Mouse (Mus musculus): ENCODE data around the gene Rrad.

Gene Rrad

GRCm38 (mm10) chr8:104630981-104631663 lies at the start of gene Rrad:
Rrad (minus strand) TSS chr8:104631327.
- 3% methylated on average over 19 of the region's 28 CpGs for WGBS

DNA sequence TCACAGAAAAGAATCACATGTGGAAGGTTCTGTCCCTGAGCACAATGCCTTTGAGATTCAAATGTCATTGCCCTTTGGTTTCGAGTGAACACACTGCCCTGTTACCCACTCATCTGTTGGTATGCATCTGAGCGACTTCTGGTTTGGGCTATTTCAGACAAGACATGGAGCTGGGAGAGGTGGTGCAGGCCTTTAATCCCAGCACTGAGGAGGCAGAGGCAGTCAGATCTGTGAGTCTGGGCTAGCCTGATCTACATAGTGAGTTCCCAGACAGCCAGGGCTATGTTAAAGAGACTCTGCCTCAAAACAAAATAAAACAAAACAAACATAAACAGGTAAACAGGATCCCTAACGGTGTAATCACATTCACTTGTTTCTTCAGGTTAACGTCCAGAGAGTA lies 24.5 kb upstream of the Rrad start:
- WGBS, result 79% methylated on average over 4 of the region's 4 CpGs

- WGBS, result under 1% methylated on average over 3 of the region's 3 CpGs
Measured at GRCm38 (mm10) chr8:104654984-104655383, 23.9 kb upstream of the Rrad start.

DNA sequence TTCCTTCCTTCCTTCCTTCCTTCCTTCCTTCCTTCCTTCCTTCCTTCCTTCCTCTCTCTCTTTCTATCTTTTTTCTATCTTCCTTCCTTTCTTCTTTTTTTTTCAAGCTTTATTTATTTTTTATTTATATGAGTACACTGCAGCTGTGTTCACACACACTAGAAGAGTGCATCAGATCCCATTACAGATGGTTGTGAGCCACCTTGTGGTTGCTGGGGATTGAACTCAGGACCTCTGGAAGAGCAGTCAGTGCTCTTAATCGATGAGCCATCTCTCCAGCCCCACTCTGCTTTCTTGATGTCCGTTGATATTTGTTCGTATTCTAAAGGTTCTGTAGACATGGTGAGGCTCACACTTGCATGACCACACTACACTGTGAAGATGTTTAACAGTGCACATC lies 13.1 kb upstream of the Rrad start:
- 74% methylated on average over 3 of the region's 3 CpGs for whole genome bisulfite sequencing

DNA sequence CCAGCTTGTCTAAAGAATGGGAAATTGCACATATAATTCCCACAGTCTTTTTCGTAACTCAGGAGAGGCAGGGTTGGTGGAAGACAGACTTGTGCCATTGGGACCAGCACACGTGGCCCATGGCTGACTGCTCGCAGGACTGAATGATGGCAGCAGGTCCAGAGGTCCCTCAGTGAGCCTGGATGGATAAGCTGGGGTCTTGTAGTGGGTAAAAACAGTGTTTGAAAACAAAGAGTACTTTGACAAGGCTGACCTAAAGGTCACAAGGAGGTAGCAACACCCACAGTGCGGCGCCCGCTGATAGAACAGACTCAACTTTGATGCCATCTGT lies 11.2 kb upstream of the Rrad start:
- WGBS, result 72% methylated on average over 6 of the region's 6 CpGs

DNA sequence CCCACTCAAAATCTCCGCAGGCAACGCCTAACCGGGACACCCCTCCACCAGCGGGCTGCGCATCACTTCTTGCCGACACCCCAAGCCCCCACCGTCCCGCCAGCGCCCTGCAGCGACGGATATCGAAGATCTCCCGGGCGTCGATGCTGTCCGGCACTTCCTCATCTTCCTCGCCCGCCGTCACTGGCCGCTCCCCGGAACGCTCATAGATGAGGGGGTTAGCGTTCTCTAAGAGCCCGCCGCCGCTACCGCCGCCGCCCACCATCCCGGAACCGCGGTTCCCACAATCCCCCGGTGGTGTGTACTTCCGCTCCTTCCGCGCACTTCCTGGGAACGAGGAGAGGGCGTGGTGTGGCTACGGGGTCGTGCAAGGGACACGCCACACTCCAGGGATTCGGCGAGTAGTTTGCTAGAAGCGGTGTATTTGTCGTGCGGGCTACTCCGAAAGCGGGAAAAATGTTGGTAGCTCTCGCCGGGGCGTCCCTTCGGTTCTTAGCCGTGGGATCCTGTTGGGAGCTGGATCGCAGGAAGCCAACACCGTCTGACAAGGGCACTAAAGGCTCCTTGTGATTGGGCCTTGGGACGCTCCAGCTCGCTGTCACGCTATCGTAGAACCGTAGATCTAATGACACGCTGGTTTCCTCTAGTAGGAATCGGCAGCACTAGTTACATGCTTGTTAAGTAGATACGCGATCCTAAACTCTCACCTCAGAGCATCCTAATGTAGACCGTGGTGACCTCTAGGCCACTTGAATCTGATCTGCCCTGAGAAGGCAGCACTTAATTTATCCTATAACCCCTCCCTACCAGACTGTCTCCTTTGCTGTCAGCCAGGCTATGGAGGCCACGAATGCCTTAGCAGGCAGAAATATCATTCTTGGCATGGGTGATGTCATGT lies 10.5 kb upstream of the Rrad start, which contains the start of gene Ciao2b:
Gene Ciao2b, minus strand, starts transcription at position 540 of the 898 bp plus-strand sequence.
- WGBS, result under 1% methylated on average over 66 of the region's 66 CpGs

- WGBS, result 11% methylated on average over 25 of the region's 25 CpGs
Measured at GRCm38 (mm10) chr8:104640831-104641370, 9.8 kb upstream of the Rrad start.

DNA sequence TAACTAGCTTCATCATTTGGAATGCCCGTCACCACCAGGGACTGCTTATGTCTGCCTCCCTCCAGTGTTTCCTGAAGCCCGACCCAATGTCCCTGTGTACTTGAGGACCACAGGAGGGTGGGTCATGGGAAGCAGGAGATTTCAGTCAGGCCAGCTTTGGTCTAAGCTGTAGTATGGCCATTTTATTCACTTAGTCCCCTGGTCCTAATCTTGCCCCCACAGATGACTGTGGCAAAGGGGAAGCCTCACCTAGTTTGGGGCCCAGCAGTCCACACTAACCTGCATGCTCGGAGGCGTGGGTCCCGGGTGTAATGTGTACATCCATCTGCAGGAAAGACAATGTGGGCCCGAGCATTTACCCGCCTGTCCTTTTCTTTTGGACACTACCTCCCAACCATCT lies 9.1 kb upstream of the Rrad start:
- 85% methylated on average over 7 of the region's 7 CpGs for WGBS

DNA sequence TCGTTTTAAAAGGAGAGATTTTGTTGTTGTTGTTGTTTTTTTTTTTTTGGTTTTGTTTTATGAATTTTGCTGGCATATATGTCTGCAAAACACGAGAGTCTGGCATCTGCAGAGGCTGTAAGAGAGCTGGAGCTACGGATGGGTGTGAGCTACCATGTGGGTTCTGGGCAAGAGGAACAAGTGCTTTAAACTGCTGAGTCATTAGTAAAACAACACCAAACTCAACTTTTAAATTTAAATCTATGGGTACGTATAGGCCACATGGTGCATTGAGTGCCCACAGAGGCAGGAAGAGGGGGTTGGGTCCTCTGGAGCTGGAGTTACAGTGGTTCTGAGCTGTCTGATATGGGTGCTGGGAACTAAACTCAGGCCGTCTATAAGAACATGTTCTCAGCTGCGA lies 6.9 kb upstream of the Rrad start:
- WGBS, result 69% methylated on average over 6 of the region's 6 CpGs

DNA sequence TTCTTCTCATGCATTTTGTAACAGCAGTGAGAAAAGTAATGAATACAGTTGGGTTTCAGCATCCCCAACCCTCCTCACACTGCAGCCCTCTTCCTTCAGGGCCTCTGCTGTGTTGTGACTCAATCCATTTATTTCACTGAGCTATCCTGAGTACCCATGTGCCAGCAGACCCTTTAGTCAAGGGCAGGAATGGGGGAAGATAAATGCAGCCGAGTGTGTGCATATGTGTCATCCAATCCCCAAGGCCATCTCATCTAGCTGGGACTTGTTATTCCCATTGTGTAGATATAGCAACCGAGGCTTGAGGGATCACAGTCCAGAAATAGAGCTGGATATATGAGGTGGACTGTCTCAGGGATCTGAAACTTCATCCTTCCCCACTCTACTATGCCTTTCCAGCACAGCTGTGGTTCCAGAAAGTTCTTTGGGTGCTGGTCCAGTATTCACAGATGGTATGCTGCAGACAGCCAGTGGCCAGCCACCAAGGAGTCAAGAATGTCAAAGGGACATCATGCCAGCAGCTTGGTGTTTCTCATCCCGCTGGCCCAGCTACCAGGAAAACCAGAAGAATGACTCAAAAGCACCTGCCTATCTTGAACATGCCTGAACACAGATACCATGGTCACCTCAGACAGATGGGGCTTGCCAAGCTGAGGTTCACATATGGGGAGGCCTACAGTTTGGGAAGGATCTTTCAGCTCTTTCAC lies 4.0 kb upstream of the Rrad start:
- 89% methylated on average over 3 of the region's 3 CpGs for WGBS

- 81% methylated on average over 9 of the region's 9 CpGs for WGBS
Measured at GRCm38 (mm10) chr8:104633156-104633744, 2.1 kb upstream of the Rrad start.

DNA sequence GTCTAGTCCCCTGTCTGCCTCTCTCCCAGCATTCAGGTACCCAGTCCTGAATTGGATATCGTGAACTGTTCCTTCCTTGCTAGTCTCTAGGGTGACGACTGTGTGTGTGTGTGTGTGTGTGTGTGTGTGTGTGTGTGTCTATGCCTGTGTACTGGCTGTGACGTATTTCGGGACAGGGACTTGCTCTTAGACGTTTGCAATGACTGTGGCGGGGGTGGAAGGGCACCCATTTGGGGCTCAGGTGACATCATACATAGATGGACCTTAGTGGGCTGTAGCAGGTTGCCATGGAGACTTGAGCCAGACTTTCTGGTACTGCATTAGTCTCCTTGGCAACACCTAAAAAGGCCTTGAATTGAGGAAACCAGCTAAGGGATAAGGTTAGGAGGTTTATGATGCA lies 1.4 kb upstream of the Rrad start:
- WGBS, result 61% methylated on average over 6 of the region's 6 CpGs

- 27% methylated on average over 5 of the region's 5 CpGs for WGBS
Measured at GRCm38 (mm10) chr8:104631975-104632374, 848 bp upstream of the Rrad start.

GRCm38 (mm10) chr8:104630574-104630973 lies 553 bp downstream of the Rrad start:
- 4% methylated on average over 36 of the region's 36 CpGs for WGBS

- 29% methylated on average over 8 of the region's 8 CpGs for WGBS
Measured at GRCm38 (mm10) chr8:104630111-104630479, 1.0 kb downstream of the Rrad start.

DNA sequence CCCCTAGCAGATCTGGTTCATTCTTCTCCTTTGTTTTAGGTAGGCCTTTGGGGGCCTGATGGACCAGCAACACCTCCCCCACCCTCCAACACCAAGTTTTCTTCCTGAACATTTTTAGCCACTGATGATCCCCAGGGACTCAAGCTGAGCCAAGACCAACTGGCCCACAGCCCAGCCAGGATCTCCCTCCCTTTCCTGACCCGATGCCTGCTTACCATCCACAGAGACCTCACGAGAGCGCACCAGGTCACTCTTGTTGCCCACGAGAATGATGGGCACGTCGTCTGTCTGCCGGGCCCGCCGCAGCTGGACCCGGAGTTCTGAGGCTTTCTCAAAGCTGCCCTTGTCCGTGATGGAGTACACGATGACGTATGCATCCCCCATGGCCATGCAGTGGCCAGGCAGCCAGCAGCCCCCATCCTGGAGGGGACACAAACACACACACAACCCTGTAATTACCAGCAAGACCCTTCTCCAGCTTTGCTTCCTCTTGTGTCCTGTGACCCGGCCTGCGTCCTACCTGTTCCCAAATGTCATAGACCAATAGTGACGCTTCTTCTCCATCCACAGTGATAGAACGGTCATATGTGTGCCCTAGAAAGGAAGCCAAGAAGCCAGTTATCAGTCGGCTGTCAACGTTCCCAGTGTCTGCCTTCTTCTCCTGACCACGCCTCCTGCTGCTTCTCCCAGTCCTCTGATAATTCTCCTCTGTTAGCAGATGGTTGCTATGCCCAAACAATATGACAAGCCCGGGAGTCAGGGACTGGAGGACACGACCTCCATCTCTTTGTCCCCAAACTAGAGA lies 1.6 kb downstream of the Rrad start:
- 67% methylated on average over 22 of the region's 22 CpGs for WGBS

DNA sequence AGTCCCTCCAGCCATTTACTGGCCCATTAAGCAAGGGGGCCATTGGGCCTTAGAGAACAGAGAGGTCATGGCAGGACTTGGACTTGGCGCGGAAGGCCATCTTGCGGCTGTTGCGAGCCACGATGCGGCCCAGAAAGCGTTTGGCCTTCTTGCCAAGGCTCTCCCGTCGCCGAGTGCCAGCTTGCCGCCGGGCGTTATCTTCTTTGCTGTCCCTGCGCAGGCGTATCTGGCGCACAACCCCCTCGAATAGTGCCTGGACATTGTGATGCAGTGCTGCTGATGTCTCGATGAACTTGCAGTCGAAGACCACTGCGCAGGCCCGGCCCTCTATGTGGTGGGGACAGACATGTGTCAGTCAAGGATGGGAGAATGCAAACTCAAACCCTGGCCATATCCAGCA lies 2.7 kb downstream of the Rrad start:
- WGBS, result 96% methylated on average over 21 of the region's 21 CpGs

DNA sequence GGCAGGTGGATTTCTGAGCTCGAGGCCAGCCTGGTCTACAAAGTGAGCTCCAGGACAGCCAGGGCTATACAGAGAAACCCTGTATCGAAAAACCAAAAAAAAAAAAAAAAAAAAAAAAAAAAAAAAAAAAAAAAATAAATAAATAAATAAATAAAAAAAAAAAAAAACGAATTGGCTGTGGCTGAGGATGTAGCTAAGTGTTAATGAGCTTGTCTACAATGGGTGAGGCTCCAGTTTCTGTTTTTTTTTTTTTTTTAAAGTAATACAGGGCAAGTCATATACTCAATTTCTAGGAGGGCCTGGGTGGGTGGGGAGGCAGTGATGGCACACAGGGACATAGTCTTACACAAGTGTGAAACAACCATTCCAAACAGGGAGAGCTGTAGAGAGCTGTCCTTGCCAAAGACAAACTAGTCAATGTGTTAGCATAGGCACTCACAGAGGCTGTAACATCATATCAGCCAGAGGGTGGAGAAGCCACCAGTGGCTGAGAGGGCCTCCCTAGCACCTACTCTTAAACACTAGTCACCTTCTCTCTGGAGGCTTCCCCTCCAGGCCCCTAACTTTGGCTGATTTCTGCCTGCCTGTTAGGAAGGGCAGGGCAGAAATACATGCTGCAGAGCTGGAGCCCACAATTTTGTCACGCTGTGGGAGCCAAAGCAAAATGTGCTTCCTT lies 3.9 kb downstream of the Rrad start:
- 70% methylated on average over 4 of the region's 4 CpGs for WGBS

GRCm38 (mm10) chr8:104624161-104624560 lies 7.0 kb downstream of the Rrad start, which contains the start of gene Cdh16:
Cdh16 (minus strand) TSS chr8:104624396.
- 86% methylated on average over 6 of the region's 6 CpGs for WGBS

GRCm38 (mm10) chr8:104620765-104621164 lies 10.4 kb downstream of the Rrad start:
- 84% methylated on average over 5 of the region's 5 CpGs for WGBS
